Mouse (Mus musculus): ENCODE measurements at regions not wholly inside any gene's neighbourhood (a gene's known extent, or its start where the extent isn't known, plus 50 kb on each side); places are given as distances from the start of the nearest gene placed in this dataset.

DNA sequence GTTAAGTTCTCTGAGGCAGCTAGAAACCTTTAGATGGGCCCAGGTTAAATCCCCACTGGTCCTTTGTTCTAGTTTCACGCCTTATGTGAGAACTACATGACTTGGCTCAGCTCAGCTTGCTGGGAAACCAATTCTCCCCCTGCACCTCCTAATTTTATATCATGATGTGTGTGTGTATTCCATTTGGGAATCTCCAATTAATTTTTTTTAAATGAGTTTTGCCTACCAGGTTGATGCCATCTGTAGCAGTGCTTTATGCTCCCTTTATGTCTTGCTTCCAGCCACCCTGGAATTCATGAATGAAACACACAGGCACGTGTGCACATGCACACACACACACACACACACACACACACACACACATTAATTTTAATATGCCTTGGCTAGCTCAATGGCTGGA is 180.0 kb upstream of the Gli3 start:
- no peaks in the 10 kb centered on the region for H3K36me3 ChIP-seq (ENCODE audit: insufficient read depth)
- H3K9me3 ChIP-seq (ENCODE audit: low read depth, low read length): no peaks in the 10 kb centered on the region
- H3K27ac ChIP-seq (ENCODE audit: low read depth): no peak overlapping the region
- H3K9ac ChIP-seq: no peak overlapping the region
- H3K4me2 ChIP-seq: no peak overlapping the region
- H3K27me3 ChIP-seq (ENCODE audit: insufficient read depth, low read length): no peaks in the 10 kb centered on the region
- no peak overlapping the region for H3K4me3 ChIP-seq (ENCODE audit: low read depth, low read length)
- DNase-seq (no peak), ATAC-seq (ENCODE audit: insufficient read depth) (no peak)
- TF ChIP-seq CTCF (IDR thresholded peaks at IDR 0.05; ENCODE audit: low read depth): no peak
- WGBS: 65% methylated on average over 2 of the region's 2 CpGs
- no peaks in the 10 kb centered on the region for H3K4me1 ChIP-seq (ENCODE audit: insufficient read depth)

DNA sequence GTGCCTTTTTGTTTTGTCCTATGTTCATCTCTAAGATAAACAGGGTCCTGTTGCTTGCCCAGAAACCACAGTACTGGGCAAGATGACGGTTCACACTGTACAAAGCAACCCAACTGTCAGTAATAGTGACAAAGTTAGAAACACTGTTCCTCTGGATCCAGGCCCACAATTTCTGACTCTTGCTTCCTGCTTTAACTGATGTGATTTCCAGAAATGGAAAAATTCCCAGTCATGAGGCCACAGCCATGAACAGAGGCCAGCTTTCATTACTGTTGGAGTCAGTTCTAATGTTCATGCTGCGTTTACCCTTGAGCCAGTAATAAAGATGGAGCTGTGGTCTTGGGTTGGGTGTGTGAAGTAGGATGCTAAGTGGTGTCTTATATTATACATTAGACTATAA is 164.6 kb upstream of the Gli3 start:
- no peak overlapping the region for H3K4me3 ChIP-seq (ENCODE audit: low read depth, low read length)
- H3K36me3 ChIP-seq (ENCODE audit: insufficient read depth): no peaks in the 10 kb centered on the region
- H3K4me2 ChIP-seq: no peak overlapping the region
- no peak overlapping the region for H3K9ac ChIP-seq
- no peaks in the 10 kb centered on the region for H3K9me3 ChIP-seq (ENCODE audit: low read depth, low read length)
- H3K27me3 ChIP-seq (ENCODE audit: insufficient read depth, low read length): no peaks in the 10 kb centered on the region
- 60% methylated on average over 2 of the region's 2 CpGs for WGBS
- DNase-seq: peak; percentile 55
- no peaks in the 10 kb centered on the region for H3K4me1 ChIP-seq (ENCODE audit: insufficient read depth)
- ATAC-seq (ENCODE audit: insufficient read depth): no peak
- no peak overlapping the region for H3K27ac ChIP-seq (ENCODE audit: low read depth)
- TF ChIP-seq CTCF (IDR thresholded peaks at IDR 0.05; ENCODE audit: low read depth): no peak

DNA sequence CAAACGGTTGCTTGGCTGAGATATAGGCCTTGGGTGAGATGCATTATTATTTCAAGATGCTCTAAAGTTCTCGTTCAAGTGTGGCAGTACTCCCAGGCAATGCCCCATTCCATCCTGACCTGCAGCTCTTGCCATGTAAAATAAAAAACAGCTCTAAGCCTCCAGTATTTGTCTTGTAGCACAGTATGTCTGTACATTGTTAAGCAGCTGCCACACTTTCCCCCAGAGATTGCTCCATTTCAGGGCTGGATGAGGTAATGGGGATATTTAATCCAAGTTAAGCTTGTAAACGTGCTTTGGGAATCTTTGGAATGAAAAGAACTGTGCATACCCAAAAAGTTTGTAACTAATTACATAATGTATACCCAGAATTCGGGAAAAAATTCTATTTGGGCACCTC is 137.6 kb upstream of the Gli3 start:
- 65% methylated on average over 4 of the region's 4 CpGs for WGBS
- no peak overlapping the region for H3K4me2 ChIP-seq
- no peak for ATAC-seq (ENCODE audit: insufficient read depth)

DNA sequence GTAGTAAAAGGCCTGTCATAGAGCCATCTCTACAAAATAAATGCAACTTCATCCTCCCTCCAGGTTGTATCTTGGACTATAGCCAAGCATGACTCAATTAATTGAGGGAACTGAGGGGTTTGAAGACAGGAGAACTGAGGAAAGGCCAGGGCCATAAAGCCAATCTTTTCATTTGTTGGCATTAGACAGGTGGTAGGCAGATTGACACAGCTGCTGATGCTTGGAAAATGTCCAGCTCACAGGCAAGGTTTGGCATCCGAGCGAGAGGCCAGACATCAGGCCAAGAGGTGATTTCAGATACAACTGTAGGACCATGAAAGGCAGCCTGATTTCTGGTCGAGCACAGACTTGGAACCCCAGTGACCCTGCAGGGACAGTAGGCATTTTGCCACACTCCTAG is 136.9 kb upstream of the Gli3 start:
- DNase-seq: no peak
- WGBS: 51% methylated on average over 3 of the region's 3 CpGs

More for the DNA sequence above, 137.6 kb upstream of the Gli3 start:
- Histone ChIP-seq H3K27me3 (ENCODE audit: insufficient read depth, low read length) (no peaks in the 10 kb centered on the region), H3K9ac (no peak overlapping the region), H3K36me3 (ENCODE audit: insufficient read depth) (no peaks in the 10 kb centered on the region), H3K4me1 (ENCODE audit: insufficient read depth) (no peaks in the 10 kb centered on the region), H3K9me3 (ENCODE audit: low read depth, low read length) (no peaks in the 10 kb centered on the region), H3K27ac (ENCODE audit: low read depth) (no peak overlapping the region), H3K4me3 (ENCODE audit: low read depth, low read length) (no peak overlapping the region)
- no peak for TF ChIP-seq CTCF (IDR thresholded peaks at IDR 0.05; ENCODE audit: low read depth)
- no peak for DNase-seq

GRCm38 (mm10) chr13:15329561-15329960 is 133.5 kb upstream of the Gli3 start:
- WGBS: 91% methylated on average over 3 of the region's 3 CpGs

More for the DNA sequence above, 136.9 kb upstream of the Gli3 start:
- Histone ChIP-seq H3K4me3 (ENCODE audit: low read depth, low read length) (no peak overlapping the region), H3K9ac (no peak overlapping the region), H3K36me3 (ENCODE audit: insufficient read depth) (no peaks in the 10 kb centered on the region), H3K9me3 (ENCODE audit: low read depth, low read length) (no peaks in the 10 kb centered on the region), H3K4me2 (no peak overlapping the region), H3K4me1 (ENCODE audit: insufficient read depth) (no peaks in the 10 kb centered on the region), H3K27me3 (ENCODE audit: insufficient read depth, low read length) (no peaks in the 10 kb centered on the region), H3K27ac (ENCODE audit: low read depth) (no peak overlapping the region)
- no peak for TF ChIP-seq CTCF (IDR thresholded peaks at IDR 0.05; ENCODE audit: low read depth)
- no peak for ATAC-seq (ENCODE audit: insufficient read depth)

GRCm38 (mm10) chr13:15343474-15343873 is 119.6 kb upstream of the Gli3 start:
- Histone ChIP-seq H3K4me1 (ENCODE audit: insufficient read depth) (no peaks in the 10 kb centered on the region), H3K9me3 (ENCODE audit: low read depth, low read length) (no peaks in the 10 kb centered on the region), H3K4me2 (no peak overlapping the region), H3K9ac (no peak overlapping the region), H3K27ac (ENCODE audit: low read depth) (no peak overlapping the region), H3K4me3 (ENCODE audit: low read depth, low read length) (no peak overlapping the region), H3K36me3 (ENCODE audit: insufficient read depth) (no peaks in the 10 kb centered on the region), H3K27me3 (ENCODE audit: insufficient read depth, low read length) (no peaks in the 10 kb centered on the region)
- ATAC-seq (ENCODE audit: insufficient read depth): peak; percentile 49; the same call in 1 of the 2 replicates
- DNase-seq: peak; percentile 49
- TF ChIP-seq CTCF (IDR thresholded peaks at IDR 0.05; ENCODE audit: low read depth): no peak
- whole genome bisulfite sequencing: 29% methylated on average over 3 of the region's 3 CpGs

More at GRCm38 (mm10) chr13:15329561-15329960, 133.5 kb upstream of the Gli3 start:
- no peak overlapping the region for H3K9ac ChIP-seq
- no peaks in the 10 kb centered on the region for H3K27me3 ChIP-seq (ENCODE audit: insufficient read depth, low read length)
- no peaks in the 10 kb centered on the region for H3K9me3 ChIP-seq (ENCODE audit: low read depth, low read length)
- DNase-seq (no peak), ATAC-seq (ENCODE audit: insufficient read depth) (no peak)
- no peak overlapping the region for H3K27ac ChIP-seq (ENCODE audit: low read depth)
- peak; percentile 27; the same call in 1 of the 2 replicates for TF ChIP-seq CTCF (IDR thresholded peaks at IDR 0.05; ENCODE audit: low read depth)
- no peak overlapping the region for H3K4me3 ChIP-seq (ENCODE audit: low read depth, low read length)
- no peak overlapping the region for H3K4me2 ChIP-seq
- H3K36me3 ChIP-seq (ENCODE audit: insufficient read depth): no peaks in the 10 kb centered on the region
- H3K4me1 ChIP-seq (ENCODE audit: insufficient read depth): no peaks in the 10 kb centered on the region

DNA sequence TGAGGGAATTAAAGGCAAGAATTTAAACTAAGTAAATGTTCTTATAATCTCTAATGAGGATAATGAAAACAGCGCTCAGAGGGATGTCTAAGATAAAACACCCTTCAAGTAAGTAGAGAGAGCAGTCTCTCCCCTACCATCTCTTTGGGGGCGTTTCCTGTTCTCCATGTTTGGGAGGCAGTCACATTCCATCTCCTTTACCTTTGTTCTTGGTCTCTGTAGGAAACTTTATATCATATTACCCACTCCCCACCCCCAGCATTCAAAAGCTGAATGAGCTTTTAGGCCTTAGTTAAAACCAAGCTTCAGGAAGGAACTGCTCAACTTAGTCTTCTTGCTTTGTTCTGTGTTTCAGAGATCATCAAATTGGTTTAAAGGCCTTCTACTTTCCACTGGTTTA is 116.2 kb upstream of the Gli3 start:
- DNase-seq: no peak
- Histone ChIP-seq H3K27me3 (ENCODE audit: insufficient read depth, low read length) (no peaks in the 10 kb centered on the region), H3K36me3 (ENCODE audit: insufficient read depth) (no peaks in the 10 kb centered on the region), H3K27ac (ENCODE audit: low read depth) (no peak overlapping the region), H3K4me1 (ENCODE audit: insufficient read depth) (no peaks in the 10 kb centered on the region), H3K4me2 (no peak overlapping the region), H3K9ac (no peak overlapping the region), H3K9me3 (ENCODE audit: low read depth, low read length) (no peaks in the 10 kb centered on the region), H3K4me3 (ENCODE audit: low read depth, low read length) (no peak overlapping the region)
- WGBS: 15% methylated on average over 2 of the region's 2 CpGs
- TF ChIP-seq CTCF (IDR thresholded peaks at IDR 0.05; ENCODE audit: low read depth): no peak
- ATAC-seq (ENCODE audit: insufficient read depth): no peak

- TF ChIP-seq CTCF (IDR thresholded peaks at IDR 0.05; ENCODE audit: low read depth): no peak
- 84% methylated on average over 2 of the region's 2 CpGs for WGBS
- Histone ChIP-seq H3K9ac (no peak overlapping the region), H3K4me1 (ENCODE audit: insufficient read depth) (no peaks in the 10 kb centered on the region), H3K27ac (ENCODE audit: low read depth) (no peak overlapping the region), H3K9me3 (ENCODE audit: low read depth, low read length) (no peaks in the 10 kb centered on the region), H3K4me3 (ENCODE audit: low read depth, low read length) (no peak overlapping the region), H3K27me3 (ENCODE audit: insufficient read depth, low read length) (no peaks in the 10 kb centered on the region), H3K36me3 (ENCODE audit: insufficient read depth) (no peaks in the 10 kb centered on the region), H3K4me2 (no peak overlapping the region)
- DNase-seq (no peak), ATAC-seq (ENCODE audit: insufficient read depth) (no peak)
Measured at GRCm38 (mm10) chr13:15366437-15366836, 96.6 kb upstream of the Gli3 start.

Data from lung, embryonic 14.5 days (tissue).